Mouse (Mus musculus) hindbrain, embryonic 13.5 days (tissue): ENCODE measurements around the gene Polr2c. TPM values are rescaled to one million over a fixed set of nuclear protein-coding genes. Genes with fewer than 3 reads are reported as not detected.

ENCODE experiments used
- ATAC-seq: fragments of 200-750 bp; cut with Nextera tagmentation; 2 replicates; pipeline ENCODE4 v1.8.0; 2017; ENCODE audit warnings: moderate TSS enrichment; ENCODE audit not compliant: low FRiP score
- H3K27ac ChIP-seq: fragments of 300-500 bp; sonication (generic); 2 replicates; pipeline ENCODE4 v1.5.1; 2015; ENCODE audit warnings: inconsistent platforms, mild to moderate bottlenecking, moderate library complexity
- H3K27me3 ChIP-seq: fragments of 300-500 bp; sonication (generic); 2 replicates; pipeline ENCODE4 v1.6.1; 2015; ENCODE audit warnings: mild to moderate bottlenecking, inconsistent platforms
- H3K36me3 ChIP-seq: fragments of 300-500 bp; sonication (generic); 2 replicates; pipeline ENCODE4 v1.6.1; 2015; ENCODE audit warnings: mild to moderate bottlenecking, inconsistent platforms
- H3K4me1 ChIP-seq: fragments of 300-500 bp; sonication (generic); replicated peaks from 2 replicates; pipeline ENCODE4 v1.6.1; 2015; ENCODE audit warnings: inconsistent platforms
- H3K4me2 ChIP-seq: fragments of 300-500 bp; sonication (generic); 2 replicates; pipeline ENCODE4 v1.6.1; 2015; ENCODE audit warnings: inconsistent platforms, mild to moderate bottlenecking, moderate library complexity
- H3K4me3 ChIP-seq: fragments of 300-500 bp; sonication (generic); 2 replicates; pipeline ENCODE4 v1.5.1; 2015; ENCODE audit warnings: mild to moderate bottlenecking, inconsistent platforms
- H3K9ac ChIP-seq: fragments of 300-500 bp; sonication (generic); 2 replicates; pipeline ENCODE4 v1.6.1; 2015; ENCODE audit warnings: mild to moderate bottlenecking, inconsistent platforms
- H3K9me3 ChIP-seq: fragments of 300-500 bp; sonication (generic); 2 replicates; pipeline ENCODE4 v1.6.1; 2016; ENCODE audit warnings: inconsistent platforms
- WGBS: fragments of 180-500 bp; shearing (Covaris S2); methylation state at CpG from one replicate; pipeline ENCODE4 v1.1.7; 2015; 5-methylcytosine and 5-hydroxymethylcytosine counted together
- polyA plus RNA-seq: library from polyadenylated mRNA; unstranded; fragments of >200 nt; fragmentation: Nextera tagmentation; extraction: Ambion mirVana; gene quantifications from 2 replicates; pipeline ENCODE4 v1.2.1, GENCODE M21; 2015

Gene Polr2c
- polyA plus RNA-seq, 1 experiment from 2014 or later = 136 TPM

DNA sequence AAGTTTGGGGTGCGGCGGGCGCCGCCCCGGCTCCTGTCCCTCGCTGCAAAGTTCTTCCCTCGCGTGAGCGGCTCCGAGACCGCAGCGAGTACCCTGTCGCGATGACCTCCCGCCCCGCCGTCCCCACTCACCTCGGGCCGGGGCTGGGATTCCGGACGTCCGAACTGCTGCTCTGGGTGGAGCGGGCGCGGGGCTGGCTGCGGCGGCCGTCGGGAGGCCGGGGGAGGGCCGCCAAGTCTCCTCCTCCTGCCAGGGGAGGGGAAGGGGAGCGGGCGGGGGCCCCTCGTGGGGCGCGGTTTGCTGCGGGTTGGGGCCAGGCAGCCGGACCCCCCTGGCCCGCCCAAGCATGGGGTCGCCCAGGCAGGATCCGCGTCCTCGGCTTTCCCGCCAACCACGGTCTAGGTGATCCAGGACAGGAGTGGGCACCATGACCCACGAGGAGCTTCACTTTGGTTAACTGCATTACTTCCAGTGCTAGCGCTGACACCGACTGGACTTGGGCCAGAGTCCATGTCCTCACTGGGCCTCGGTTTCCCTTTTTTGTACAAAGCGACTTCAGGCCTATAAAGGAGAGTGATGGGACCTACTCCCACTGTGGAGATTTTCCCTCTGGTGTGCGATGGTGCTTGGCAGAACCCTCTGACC lies 60.7 kb downstream of the Polr2c start, which contains the start of gene Ccdc102a:
Gene Ccdc102a (minus strand): TSS at position 248 of the 645 bp plus-strand sequence.
- peak within 1 kb of the TSS; percentile 51 for H3K4me3 ChIP-seq
- H3K27ac ChIP-seq = peak within 1 kb of the TSS; percentile 52; the same call in 1 of the 2 replicates
- H3K4me1 ChIP-seq = peaks cover 55% of the 10 kb centered on the region
- ATAC-seq = peak; percentile 34
- no peaks in the 10 kb centered on the region for H3K36me3 ChIP-seq
- H3K9me3 ChIP-seq = no peaks in the 10 kb centered on the region
- 3% methylated on average over 45 of the region's 51 CpGs for WGBS
- peak within 1 kb of the TSS; percentile 79 for H3K4me2 ChIP-seq
- H3K9ac ChIP-seq = peak within 1 kb of the TSS; percentile 70
- peaks cover 68% of the 10 kb centered on the region for H3K27me3 ChIP-seq

DNA sequence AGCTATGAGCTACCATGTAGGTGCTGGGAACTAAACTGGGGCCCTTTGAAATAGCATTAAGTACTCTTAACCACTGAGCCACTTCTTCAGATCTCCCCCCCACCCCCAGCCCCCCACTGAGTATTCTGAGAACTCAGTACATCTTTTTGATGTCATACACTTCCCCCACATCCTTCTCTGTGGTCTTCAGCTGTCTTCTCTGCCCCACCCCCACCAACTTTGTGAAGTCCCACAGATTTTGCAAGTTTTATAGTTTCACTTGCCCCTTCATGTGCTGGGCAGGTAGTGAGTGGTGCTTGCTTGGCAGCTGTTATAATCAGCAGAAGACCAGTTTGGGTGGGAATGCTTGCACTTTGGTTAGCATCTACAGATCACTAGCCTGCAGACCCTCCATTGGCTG lies 62.0 kb downstream of the Polr2c start:
- H3K9me3 ChIP-seq = no peaks in the 10 kb centered on the region
- peaks cover 58% of the 10 kb centered on the region for H3K27me3 ChIP-seq
- H3K27ac ChIP-seq = no peak overlapping the region
- no peak for ATAC-seq
- no peak overlapping the region for H3K9ac ChIP-seq
- no peak overlapping the region for H3K4me2 ChIP-seq
- no peaks in the 10 kb centered on the region for H3K36me3 ChIP-seq
- H3K4me3 ChIP-seq = no peak overlapping the region
- peaks cover 45% of the 10 kb centered on the region for H3K4me1 ChIP-seq

GRCm38 (mm10) chr8:94922176-94922575 lies 64.9 kb downstream of the Polr2c start:
- WGBS = 69% methylated on average over 6 of the region's 6 CpGs
- no peak for ATAC-seq
- Histone ChIP-seq H3K4me3 (no peak overlapping the region), H3K27me3 (peaks cover 33% of the 10 kb centered on the region), H3K4me2 (no peak overlapping the region), H3K9me3 (no peaks in the 10 kb centered on the region), H3K9ac (no peak overlapping the region), H3K4me1 (peaks cover 18% of the 10 kb centered on the region), H3K27ac (no peak overlapping the region), H3K36me3 (no peaks in the 10 kb centered on the region)

DNA sequence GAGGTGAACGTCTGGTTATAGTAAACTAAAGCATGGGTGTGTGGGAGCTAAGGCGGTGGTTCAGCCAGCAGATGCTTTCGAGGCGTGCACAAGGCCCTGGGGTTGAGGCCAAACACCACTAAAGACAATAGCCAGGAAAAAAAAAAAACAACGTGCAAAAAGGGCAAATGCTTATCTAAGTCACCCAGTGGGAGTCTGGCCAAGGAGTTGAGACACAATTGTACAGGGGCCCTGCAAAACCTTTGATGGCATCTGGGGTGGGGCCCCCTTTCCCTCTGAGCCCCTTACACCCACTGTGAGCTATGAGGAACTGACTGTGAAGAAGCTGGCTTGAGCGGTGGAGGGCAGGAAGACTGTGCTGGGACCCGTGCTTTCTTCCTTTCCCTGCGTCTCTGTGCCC lies 65.4 kb downstream of the Polr2c start:
- no peaks in the 10 kb centered on the region for H3K9me3 ChIP-seq
- H3K36me3 ChIP-seq = no peaks in the 10 kb centered on the region
- no peak overlapping the region for H3K27ac ChIP-seq
- ATAC-seq = no peak
- 33% methylated on average over 8 of the region's 8 CpGs for WGBS
- H3K27me3 ChIP-seq = peaks cover 29% of the 10 kb centered on the region
- peaks cover 14% of the 10 kb centered on the region for H3K4me1 ChIP-seq
- H3K9ac ChIP-seq = no peak overlapping the region; the same call in 1 of the 2 replicates
- H3K4me3 ChIP-seq = no peak overlapping the region
- H3K4me2 ChIP-seq = no peak overlapping the region

Other genes starting within 250 kb of the Polr2c start
- gene Arl2bp, start 190.8 kb upstream of the Polr2c start, polyA plus RNA-seq = 221 and 224 TPM in 2 replicates
- 0.35 and 0.93 TPM in 2 replicates for gene Pllp, start 161.2 kb upstream of the Polr2c start, polyA plus RNA-seq
- not detected in 2 replicates for gene Ccl22, start 111.9 kb upstream of the Polr2c start, polyA plus RNA-seq
- 15.0 and 15.8 TPM in 2 replicates for gene Cx3cl1, start 85.4 kb upstream of the Polr2c start, polyA plus RNA-seq
- 0.43 TPM in 1 of 2 replicates, not detected in the other for gene Ccl17, start 47.0 kb upstream of the Polr2c start, polyA plus RNA-seq
- gene Coq9, start 19.1 kb upstream of the Polr2c start, polyA plus RNA-seq = 55.4 and 59.1 TPM in 2 replicates
- gene Ciapin1, start 19.1 kb upstream of the Polr2c start, polyA plus RNA-seq = 197 and 202 TPM in 2 replicates
- gene Dok4, start 18.9 kb downstream of the Polr2c start, polyA plus RNA-seq = 58.0 and 59.0 TPM in 2 replicates
- gene Ccdc102a, start 60.6 kb downstream of the Polr2c start, polyA plus RNA-seq = 6.3 and 7.8 TPM in 2 replicates
- gene Adgrg5, start 66.2 kb downstream of the Polr2c start, polyA plus RNA-seq = not detected in 2 replicates
- 158 and 162 TPM in 2 replicates for gene Adgrg1, start 117.3 kb downstream of the Polr2c start, polyA plus RNA-seq
- 1.3 and 1.6 TPM in 2 replicates for gene Adgrg3, start 160.2 kb downstream of the Polr2c start, polyA plus RNA-seq
- 1.7 and 2.3 TPM in 2 replicates for gene Drc7, start 197.7 kb downstream of the Polr2c start, polyA plus RNA-seq
- gene Katnb1, start 223.7 kb downstream of the Polr2c start, polyA plus RNA-seq = 38.4 and 38.8 TPM in 2 replicates